Mouse (Mus musculus): Measurements from ENCODE around the gene Tmem74b. TPM values are rescaled to one million over a fixed set of nuclear protein-coding genes. Genes with fewer than 3 reads are reported as not detected.

Gene Tmem74b
- polyA plus RNA-seq, 1 experiment from 2014 or later = 1.1 TPM

DNA sequence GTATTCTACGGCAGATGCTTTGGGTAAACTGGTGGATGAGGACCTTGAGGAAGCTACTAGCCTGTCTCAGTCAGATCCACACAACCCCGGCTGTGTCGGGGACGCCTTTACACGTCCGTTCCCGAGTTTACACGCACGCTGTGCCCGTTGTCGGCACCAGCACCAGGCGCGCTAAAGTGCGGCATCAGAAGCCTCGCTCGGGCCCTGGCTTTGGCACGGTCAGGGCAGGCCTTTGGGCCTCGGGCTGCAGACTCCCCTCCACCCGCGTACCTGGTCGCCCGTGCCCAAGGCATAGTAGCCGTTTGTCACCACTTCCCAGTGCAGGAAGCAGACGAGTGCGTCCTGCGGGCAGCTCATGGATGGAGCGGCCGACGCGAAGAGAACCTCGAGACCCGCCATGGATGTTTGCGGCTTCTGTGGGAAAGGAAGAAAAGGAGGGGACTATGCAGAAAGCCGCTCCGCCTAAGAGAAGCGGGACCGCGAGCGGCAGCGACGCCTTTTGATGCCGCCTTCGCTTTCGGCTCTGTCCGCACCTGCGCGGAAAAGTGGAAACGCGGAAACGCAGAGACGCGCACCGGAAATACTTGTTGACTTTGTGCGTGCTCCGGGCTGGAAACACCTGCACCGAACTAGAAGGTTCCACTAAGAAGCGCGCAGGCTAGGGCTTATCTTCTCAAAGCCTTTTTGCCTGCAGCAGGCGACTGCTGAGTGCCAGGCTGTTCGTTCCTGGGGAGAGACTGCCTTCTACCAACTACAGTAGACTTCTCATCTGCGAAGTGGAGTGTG, 39.1 kb downstream of the Tmem74b start:
- Histone ChIP-seq H3K4me3 (ENCODE audit: low read length) (peak overlapping the region; percentile 99), H3K9ac (replicated peaks; ENCODE audit: low read length) (peak overlapping the region; percentile 93), H3K36me3 (ENCODE audit: insufficient read depth, low read length) (no peaks in the 10 kb centered on the region), H3K27me3 (ENCODE audit: insufficient read depth, low read length) (no peaks in the 10 kb centered on the region), H3K4me1 (ENCODE audit: insufficient read depth, low read length) (peaks cover 20% of the 10 kb centered on the region), H3K27ac (ENCODE audit: low read length) (peak overlapping the region; percentile 76), H3K9me3 (ENCODE audit: low read length) (no peaks in the 10 kb centered on the region), H3K4me2 (replicated peaks; ENCODE audit: low read depth, low read length) (peak overlapping the region; percentile 84)
- peak; percentile 95 for ATAC-seq (ENCODE audit: low FRiP score, low TSS enrichment)
- under 1% methylated on average over 61 of the region's 61 CpGs for WGBS

DNA sequence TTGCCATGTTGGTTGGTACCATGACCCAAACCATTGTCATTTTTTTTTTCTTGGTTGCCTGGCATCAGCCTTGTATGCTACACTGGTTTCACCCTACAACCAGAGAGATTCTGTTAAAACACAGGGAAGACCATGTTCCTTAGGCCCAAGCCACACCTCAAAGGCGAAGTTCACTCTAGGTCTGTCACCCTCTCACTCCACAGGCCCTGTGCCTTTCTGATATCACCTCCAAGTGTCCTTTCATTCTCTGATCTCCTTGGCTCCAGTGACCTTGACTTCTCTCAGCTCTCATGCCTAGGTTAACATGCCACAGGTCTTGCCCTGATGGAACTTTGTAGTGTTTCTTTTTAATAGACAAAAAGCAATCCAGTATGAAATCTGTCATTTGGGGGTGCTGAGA, 40.3 kb downstream of the Tmem74b start:
- peaks cover 20% of the 10 kb centered on the region for H3K4me1 ChIP-seq (ENCODE audit: insufficient read depth, low read length)
- H3K9ac ChIP-seq (replicated peaks; ENCODE audit: low read length) = no peak overlapping the region
- H3K4me2 ChIP-seq (replicated peaks; ENCODE audit: low read depth, low read length) = no peak overlapping the region
- H3K4me3 ChIP-seq (ENCODE audit: low read length) = no peak overlapping the region
- H3K36me3 ChIP-seq (ENCODE audit: insufficient read depth, low read length) = no peaks in the 10 kb centered on the region
- no peaks in the 10 kb centered on the region for H3K9me3 ChIP-seq (ENCODE audit: low read length)
- H3K27me3 ChIP-seq (ENCODE audit: insufficient read depth, low read length) = no peaks in the 10 kb centered on the region
- WGBS = 93% methylated on average over 1 of the region's 1 CpGs
- H3K27ac ChIP-seq (ENCODE audit: low read length) = no peak overlapping the region
- ATAC-seq (ENCODE audit: low FRiP score, low TSS enrichment) = no peak

DNA sequence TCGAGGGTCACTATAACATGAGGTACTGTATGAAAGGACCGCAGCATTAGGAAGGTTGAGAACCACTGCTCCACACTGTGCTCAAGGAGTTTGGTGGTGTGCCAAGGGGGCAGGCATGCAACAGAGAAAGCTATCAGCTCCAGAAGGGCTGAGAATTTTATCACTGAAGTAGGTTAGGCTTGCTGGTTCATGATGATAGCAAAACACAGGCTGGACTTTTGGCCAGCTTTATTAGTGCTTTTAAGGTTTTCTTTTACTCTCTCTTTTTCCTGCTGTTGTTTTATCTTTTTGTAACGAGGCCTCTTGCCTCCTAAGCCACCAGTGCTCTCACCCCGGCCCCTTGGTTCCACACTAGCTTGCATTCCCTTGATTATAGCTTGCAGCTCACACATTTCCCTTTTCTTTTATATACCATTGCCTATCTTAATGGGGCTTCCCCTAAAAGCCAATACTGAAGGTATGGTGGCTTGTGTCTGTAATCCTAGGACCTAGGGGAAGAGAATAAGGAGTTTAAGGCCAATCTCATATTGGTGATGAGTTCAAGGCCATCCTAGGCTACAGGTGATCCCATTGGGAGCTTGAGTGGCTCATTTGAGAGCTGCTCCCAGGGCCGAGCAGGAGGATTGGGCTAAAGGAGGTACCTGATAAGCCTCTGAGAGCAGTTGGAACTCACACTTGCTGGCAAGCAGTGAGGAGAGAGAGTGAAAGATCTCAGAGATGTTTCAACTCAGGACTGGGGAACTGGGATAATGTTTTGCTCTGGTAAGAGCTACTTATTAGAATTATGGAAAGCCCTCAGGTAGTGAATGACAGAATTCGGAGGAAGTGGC, 41.3 kb downstream of the Tmem74b start:
- Histone ChIP-seq H3K36me3 (ENCODE audit: insufficient read depth, low read length) (no peaks in the 10 kb centered on the region), H3K27me3 (ENCODE audit: insufficient read depth, low read length) (no peaks in the 10 kb centered on the region), H3K9ac (replicated peaks; ENCODE audit: low read length) (no peak overlapping the region), H3K4me1 (ENCODE audit: insufficient read depth, low read length) (peaks cover 20% of the 10 kb centered on the region), H3K4me3 (ENCODE audit: low read length) (no peak overlapping the region), H3K4me2 (replicated peaks; ENCODE audit: low read depth, low read length) (no peak overlapping the region), H3K9me3 (ENCODE audit: low read length) (no peaks in the 10 kb centered on the region), H3K27ac (ENCODE audit: low read length) (no peak overlapping the region)
- ATAC-seq (ENCODE audit: low FRiP score, low TSS enrichment) = no peak
- 58% methylated on average over 6 of the region's 6 CpGs for WGBS

DNA sequence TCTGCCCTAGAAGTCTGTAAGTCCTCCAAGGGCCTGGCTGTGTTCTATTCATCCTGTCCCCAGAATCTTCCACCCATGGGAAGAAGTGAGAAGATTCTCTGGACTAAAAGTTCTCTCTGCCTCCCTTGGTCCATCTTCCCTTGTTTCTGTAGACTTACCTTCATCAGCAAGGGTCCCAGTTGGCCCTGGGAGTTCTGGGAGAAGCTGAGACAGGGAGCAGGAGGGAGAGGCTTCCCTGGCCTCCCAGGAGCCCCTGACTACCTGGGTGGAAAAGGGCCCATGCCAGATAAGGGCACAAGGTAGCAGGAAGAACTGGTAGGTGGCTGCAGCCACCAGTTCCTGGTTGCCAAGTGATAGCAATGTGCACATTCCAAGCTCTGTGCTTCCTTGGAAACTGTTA, 42.0 kb downstream of the Tmem74b start, which contains the start of gene Psmf1:
Gene Psmf1, minus strand, starts transcription at position 342 of the 400 bp plus-strand sequence.
- Histone ChIP-seq H3K9me3 (ENCODE audit: low read length) (no peaks in the 10 kb centered on the region), H3K9ac (replicated peaks; ENCODE audit: low read length) (no peak within 1 kb of the TSS), H3K4me1 (ENCODE audit: insufficient read depth, low read length) (peaks cover 20% of the 10 kb centered on the region), H3K36me3 (ENCODE audit: insufficient read depth, low read length) (no peaks in the 10 kb centered on the region), H3K4me3 (ENCODE audit: low read length) (no peak within 1 kb of the TSS), H3K27ac (ENCODE audit: low read length) (no peak within 1 kb of the TSS), H3K27me3 (ENCODE audit: insufficient read depth, low read length) (no peaks in the 10 kb centered on the region), H3K4me2 (replicated peaks; ENCODE audit: low read depth, low read length) (no peak within 1 kb of the TSS)
- ATAC-seq (ENCODE audit: low FRiP score, low TSS enrichment) = no peak

DNA sequence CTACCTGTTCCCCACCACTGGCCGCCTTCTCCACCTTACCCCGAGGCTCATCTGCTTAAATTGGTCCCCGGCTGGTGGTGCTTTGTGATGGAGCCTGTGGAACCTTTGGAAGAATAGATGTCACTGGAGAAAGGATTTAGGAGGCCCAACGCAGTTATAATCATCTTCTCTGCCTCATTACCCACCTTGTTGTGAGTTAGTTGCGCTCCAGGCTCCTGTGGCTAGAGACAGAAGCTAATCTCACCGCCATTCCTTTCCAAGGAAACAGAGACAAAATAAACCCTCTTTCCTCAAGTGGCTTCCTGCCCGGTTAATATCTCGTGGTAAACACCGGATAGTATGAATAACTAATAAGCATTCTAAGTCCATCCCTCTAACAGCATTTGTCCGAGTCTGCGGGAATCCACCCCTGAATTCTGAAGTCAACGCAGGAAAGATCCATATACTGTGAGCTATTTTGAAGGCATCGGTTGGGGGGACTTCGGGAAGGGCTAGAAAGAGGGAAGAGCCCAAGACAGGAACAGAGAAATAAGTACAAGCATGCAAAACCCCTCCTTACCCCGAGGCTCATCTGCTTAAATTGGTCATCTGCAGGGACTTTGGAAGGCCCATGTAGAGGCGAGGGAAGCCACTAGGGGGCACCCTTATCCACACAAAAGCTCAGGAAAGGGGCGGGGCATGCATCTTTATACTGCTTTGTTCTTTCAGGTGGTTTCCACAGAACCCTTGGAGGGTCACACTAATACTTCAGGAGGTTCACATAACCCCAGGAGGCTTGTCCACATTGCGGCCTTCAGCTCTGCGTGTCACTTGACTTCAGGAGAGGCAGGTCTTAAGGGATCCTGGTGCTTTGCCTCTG, 46.3 kb downstream of the Tmem74b start:
- 39% methylated on average over 19 of the region's 19 CpGs for WGBS
- ATAC-seq (ENCODE audit: low FRiP score, low TSS enrichment) = peak; percentile 63
- Histone ChIP-seq H3K9me3 (ENCODE audit: low read length) (no peaks in the 10 kb centered on the region), H3K27ac (ENCODE audit: low read length) (no peak overlapping the region), H3K4me1 (ENCODE audit: insufficient read depth, low read length) (no peaks in the 10 kb centered on the region), H3K27me3 (ENCODE audit: insufficient read depth, low read length) (no peaks in the 10 kb centered on the region), H3K4me2 (replicated peaks; ENCODE audit: low read depth, low read length) (no peak overlapping the region), H3K4me3 (ENCODE audit: low read length) (no peak overlapping the region), H3K9ac (replicated peaks; ENCODE audit: low read length) (no peak overlapping the region), H3K36me3 (ENCODE audit: insufficient read depth, low read length) (no peaks in the 10 kb centered on the region)

DNA sequence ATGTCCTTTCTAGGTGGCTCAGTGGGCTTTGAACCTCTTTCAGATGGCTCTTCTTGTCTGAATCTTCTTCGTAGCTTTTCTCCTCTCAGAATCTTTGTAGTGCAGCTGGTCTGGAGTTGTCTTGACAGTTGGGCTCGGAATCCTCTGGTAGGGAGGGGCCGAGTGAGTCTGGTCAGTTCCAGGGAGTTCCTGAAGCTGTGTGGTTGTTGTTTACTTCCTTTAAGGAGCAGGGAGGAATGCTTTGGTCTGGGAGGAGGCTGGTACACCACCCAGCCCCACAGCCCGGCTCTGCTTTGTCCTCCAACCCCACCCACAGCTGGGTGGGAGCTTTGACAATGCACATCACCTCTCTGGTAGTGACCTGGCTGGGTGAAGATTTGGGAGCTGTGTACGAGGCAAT, 49.5 kb downstream of the Tmem74b start:
- Histone ChIP-seq H3K27me3 (ENCODE audit: insufficient read depth, low read length) (no peaks in the 10 kb centered on the region), H3K27ac (ENCODE audit: low read length) (no peak overlapping the region), H3K4me2 (replicated peaks; ENCODE audit: low read depth, low read length) (no peak overlapping the region), H3K9me3 (ENCODE audit: low read length) (no peaks in the 10 kb centered on the region), H3K36me3 (ENCODE audit: insufficient read depth, low read length) (no peaks in the 10 kb centered on the region), H3K9ac (replicated peaks; ENCODE audit: low read length) (no peak overlapping the region), H3K4me3 (ENCODE audit: low read length) (no peak overlapping the region), H3K4me1 (ENCODE audit: insufficient read depth, low read length) (no peaks in the 10 kb centered on the region)
- WGBS = 72% methylated on average over 5 of the region's 5 CpGs
- no peak for ATAC-seq (ENCODE audit: low FRiP score, low TSS enrichment)

DNA sequence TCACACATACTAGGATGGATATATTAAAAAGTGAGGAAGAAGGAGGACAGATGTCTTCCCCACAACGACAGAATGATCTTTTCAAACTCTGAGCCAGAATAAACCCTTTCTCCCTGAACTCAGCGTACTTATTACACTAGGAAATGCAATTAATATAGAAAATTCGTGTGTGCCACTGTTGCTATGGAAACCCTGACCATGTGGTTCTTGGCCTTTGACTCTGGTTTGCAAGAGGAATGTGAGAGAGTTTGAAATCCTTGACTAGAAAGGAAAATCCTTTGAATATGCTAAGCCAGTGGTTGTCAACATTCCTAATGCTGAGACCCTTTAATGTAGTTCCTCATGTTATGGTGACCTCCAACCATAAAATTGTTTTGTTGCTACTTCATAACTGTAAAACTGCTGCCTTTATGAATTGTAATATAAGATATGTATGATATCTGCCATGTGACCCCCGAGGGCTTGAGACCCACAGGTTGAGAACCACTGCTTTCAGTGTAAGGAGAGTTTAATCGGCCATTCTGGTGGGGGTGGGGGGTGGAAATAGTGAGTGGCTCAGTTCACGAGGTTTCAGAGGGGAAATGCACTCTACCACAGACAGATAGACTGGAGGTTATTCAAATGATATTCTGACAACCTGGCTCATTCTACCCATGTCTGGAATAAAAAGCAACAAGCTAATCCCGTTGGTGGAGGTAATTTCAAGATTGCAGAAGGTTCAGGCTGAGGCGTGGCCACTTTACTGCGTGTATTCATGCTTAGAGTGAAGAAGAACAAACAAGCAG, 54.7 kb downstream of the Tmem74b start:
- ATAC-seq (ENCODE audit: low FRiP score, low TSS enrichment) = no peak
- Histone ChIP-seq H3K36me3 (ENCODE audit: insufficient read depth, low read length) (no peaks in the 10 kb centered on the region), H3K4me3 (ENCODE audit: low read length) (no peak overlapping the region), H3K4me2 (replicated peaks; ENCODE audit: low read depth, low read length) (no peak overlapping the region), H3K4me1 (ENCODE audit: insufficient read depth, low read length) (no peaks in the 10 kb centered on the region), H3K9me3 (ENCODE audit: low read length) (no peaks in the 10 kb centered on the region), H3K27me3 (ENCODE audit: insufficient read depth, low read length) (no peaks in the 10 kb centered on the region), H3K27ac (ENCODE audit: low read length) (no peak overlapping the region), H3K9ac (replicated peaks; ENCODE audit: low read length) (no peak overlapping the region)
- 48% methylated on average over 9 of the region's 9 CpGs for WGBS

DNA sequence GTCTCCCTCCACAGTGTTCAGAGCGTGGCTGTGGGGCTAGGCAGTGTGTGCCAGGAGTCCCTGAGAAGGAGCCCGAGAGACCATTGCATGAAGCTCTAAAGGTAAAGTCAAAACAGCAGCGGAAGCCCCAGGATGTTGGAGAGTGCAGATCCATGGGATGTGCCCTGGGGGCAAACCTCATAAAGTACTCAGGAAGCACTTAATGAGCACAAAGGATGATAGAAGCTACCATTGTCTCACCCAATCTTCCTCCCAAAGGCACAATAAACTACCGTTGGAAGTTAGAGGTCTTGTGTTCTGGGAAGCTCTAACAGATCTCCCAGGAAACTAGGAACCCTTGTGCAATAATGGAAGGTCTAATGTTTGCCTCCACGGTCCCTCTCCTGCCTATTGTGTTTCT, 55.6 kb downstream of the Tmem74b start:
- Histone ChIP-seq H3K4me3 (ENCODE audit: low read length) (no peak overlapping the region), H3K9ac (replicated peaks; ENCODE audit: low read length) (no peak overlapping the region), H3K27ac (ENCODE audit: low read length) (no peak overlapping the region), H3K9me3 (ENCODE audit: low read length) (no peaks in the 10 kb centered on the region), H3K4me1 (ENCODE audit: insufficient read depth, low read length) (no peaks in the 10 kb centered on the region), H3K4me2 (replicated peaks; ENCODE audit: low read depth, low read length) (no peak overlapping the region), H3K36me3 (ENCODE audit: insufficient read depth, low read length) (no peaks in the 10 kb centered on the region), H3K27me3 (ENCODE audit: insufficient read depth, low read length) (no peaks in the 10 kb centered on the region)
- ATAC-seq (ENCODE audit: low FRiP score, low TSS enrichment) = no peak
- 35% methylated on average over 5 of the region's 5 CpGs for WGBS

DNA sequence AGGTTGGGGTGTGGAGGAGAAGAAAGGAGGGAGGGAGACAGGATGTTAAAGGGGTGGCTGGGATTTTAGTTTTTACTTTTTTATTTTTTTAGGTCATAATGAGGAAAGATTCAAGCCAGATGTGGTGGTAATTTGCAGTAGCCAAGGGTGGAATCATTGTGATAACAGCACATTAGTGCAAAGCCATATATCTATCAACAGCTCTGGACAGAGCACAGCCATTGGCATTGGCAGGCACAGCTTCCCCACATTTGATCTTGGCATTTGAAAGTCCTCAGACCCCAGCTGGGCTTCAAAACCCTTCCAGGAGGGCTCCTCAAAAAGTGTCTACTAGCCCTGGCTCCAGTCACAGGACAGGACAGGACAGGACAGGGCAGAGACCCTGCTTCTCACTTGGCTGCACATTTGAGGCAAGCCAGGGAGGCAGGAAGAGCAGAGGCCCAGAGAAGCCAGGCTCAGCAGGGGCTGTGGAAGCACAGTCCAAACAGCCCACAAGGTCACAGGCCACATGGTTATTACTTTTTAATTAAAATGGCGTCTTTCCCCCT, 57.1 kb downstream of the Tmem74b start:
- Histone ChIP-seq H3K27me3 (ENCODE audit: insufficient read depth, low read length) (no peaks in the 10 kb centered on the region), H3K4me3 (ENCODE audit: low read length) (no peak overlapping the region), H3K36me3 (ENCODE audit: insufficient read depth, low read length) (no peaks in the 10 kb centered on the region), H3K27ac (ENCODE audit: low read length) (no peak overlapping the region), H3K4me2 (replicated peaks; ENCODE audit: low read depth, low read length) (no peak overlapping the region), H3K9ac (replicated peaks; ENCODE audit: low read length) (no peak overlapping the region), H3K4me1 (ENCODE audit: insufficient read depth, low read length) (no peaks in the 10 kb centered on the region), H3K9me3 (ENCODE audit: low read length) (no peaks in the 10 kb centered on the region)
- WGBS = 29% methylated on average over 1 of the region's 1 CpGs
- ATAC-seq (ENCODE audit: low FRiP score, low TSS enrichment) = no peak

All from kidney, embryonic 16.5 days (tissue).